Mouse (Mus musculus) cerebellum, adult 2 months (tissue): ENCODE data around the gene Prkce. TPM values are rescaled to one million over a fixed set of nuclear protein-coding genes. Genes with fewer than 3 reads are reported as not detected.

Experiments
- DNase-seq, 2 experiments: peaks; one replicate each; pipeline ENCODE4 v3.0.0; 2021
- H3K27ac ChIP-seq: fragments of 200-500 bp; 2 replicates; pipeline ENCODE4 v1.5.1; 2012; ENCODE audit warnings: low read length, control low read depth, inconsistent platforms; ENCODE audit not compliant: insufficient read depth
- H3K27me3 ChIP-seq: fragments of 200-500 bp; 2 replicates; pipeline ENCODE4 v1.6.1; 2012; ENCODE audit warnings: inconsistent platforms, mild to moderate bottlenecking, low read length, moderate library complexity; ENCODE audit not compliant: control insufficient read depth, insufficient read depth
- H3K4me1 ChIP-seq: fragments of 200-500 bp; 2 replicates; pipeline ENCODE4 v1.6.1; 2011; ENCODE audit warnings: low read length; ENCODE audit not compliant: control insufficient read depth, insufficient read depth
- H3K4me3 ChIP-seq: fragments of 200-500 bp; replicated peaks from 2 replicates; pipeline ENCODE3; 2011; ENCODE audit warnings: mild to moderate bottlenecking, low read depth, low read length, control low read depth; ENCODE audit not compliant: insufficient read depth
- CTCF ChIP-seq: fragments of 200-500 bp; IDR thresholded peaks from 2 replicates; pipeline ENCODE4 v1.5.1; 2011; ENCODE audit warnings: low read depth, mild to moderate bottlenecking, control low read depth, low read length, moderate library complexity, borderline replicate concordance; ENCODE audit not compliant: insufficient read depth
- POLR2A ChIP-seq: fragments of 200-500 bp; IDR thresholded peaks from 2 replicates; pipeline ENCODE4 v1.6.1; 2011; ENCODE audit warnings: low read length, control low read depth, borderline replicate concordance; ENCODE audit not compliant: insufficient read depth
- WGBS: fragments of 180-500 bp; shearing (Covaris S2); methylation state at CpG from one replicate; pipeline ENCODE4 v1.1.7; 2018; 5-methylcytosine and 5-hydroxymethylcytosine counted together
- polyA plus RNA-seq: library from polyadenylated mRNA; depleted of rRNA; stranded (reverse); fragments of >200 nt; gene quantifications from 2 replicates; pipeline ENCODE4 v1.2.3, GENCODE M21; 2012

Gene Prkce
- polyA plus RNA-seq, 1 experiment = 53.7 TPM

DNA sequence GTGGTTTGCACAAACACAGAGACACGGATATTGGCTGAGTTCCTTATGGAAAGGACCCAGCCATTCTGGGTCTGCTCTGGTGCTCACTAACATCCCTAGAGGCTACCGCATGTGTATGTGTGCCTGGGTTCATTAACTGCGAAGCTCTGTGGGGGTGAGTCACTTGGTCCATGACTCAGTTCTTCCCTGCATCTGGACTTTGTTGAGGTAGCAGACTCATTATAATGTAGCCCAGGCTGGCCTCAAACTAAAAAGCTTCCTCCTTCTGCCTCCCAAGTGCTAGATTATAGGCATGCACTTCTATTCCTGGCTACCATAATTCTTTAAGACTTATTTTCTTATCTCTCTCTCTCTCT lies 286.7 kb downstream of the Prkce start:
- no peaks in the 10 kb centered on the region for H3K27me3 ChIP-seq
- 67% methylated on average over 3 of the region's 3 CpGs for WGBS
- DNase-seq = no peak
- H3K4me3 ChIP-seq = no peak overlapping the region
- no peak overlapping the region for H3K27ac ChIP-seq
- TF ChIP-seq POLR2A (no peak), CTCF (no peak)
- H3K4me1 ChIP-seq = peaks cover 17% of the 10 kb centered on the region

DNA sequence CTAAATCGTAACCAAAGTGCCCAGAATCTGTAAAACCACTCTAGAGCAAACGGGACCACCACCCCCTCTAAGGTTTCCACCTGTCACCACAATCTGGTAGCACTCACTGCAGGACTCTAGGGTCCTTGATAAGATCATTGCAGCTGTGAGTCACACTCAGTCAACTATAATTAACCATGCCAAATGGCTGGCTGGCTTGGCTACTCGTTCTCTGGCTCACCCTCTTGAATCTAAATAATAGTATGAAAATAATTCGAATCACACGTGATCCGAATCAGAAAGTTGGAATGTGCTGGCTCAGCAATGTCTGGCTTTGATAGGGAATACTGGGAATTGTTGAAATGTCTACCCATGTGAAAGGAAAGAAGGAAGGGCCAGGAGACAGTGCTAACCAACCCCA lies 288.9 kb downstream of the Prkce start:
- DNase-seq = no peak
- 32% methylated on average over 6 of the region's 6 CpGs for WGBS
- no peak overlapping the region for H3K27ac ChIP-seq
- no peaks in the 10 kb centered on the region for H3K27me3 ChIP-seq
- no peak overlapping the region for H3K4me3 ChIP-seq
- peaks cover 20% of the 10 kb centered on the region for H3K4me1 ChIP-seq
- TF ChIP-seq CTCF = no peak
- TF ChIP-seq POLR2A = no peak

DNA sequence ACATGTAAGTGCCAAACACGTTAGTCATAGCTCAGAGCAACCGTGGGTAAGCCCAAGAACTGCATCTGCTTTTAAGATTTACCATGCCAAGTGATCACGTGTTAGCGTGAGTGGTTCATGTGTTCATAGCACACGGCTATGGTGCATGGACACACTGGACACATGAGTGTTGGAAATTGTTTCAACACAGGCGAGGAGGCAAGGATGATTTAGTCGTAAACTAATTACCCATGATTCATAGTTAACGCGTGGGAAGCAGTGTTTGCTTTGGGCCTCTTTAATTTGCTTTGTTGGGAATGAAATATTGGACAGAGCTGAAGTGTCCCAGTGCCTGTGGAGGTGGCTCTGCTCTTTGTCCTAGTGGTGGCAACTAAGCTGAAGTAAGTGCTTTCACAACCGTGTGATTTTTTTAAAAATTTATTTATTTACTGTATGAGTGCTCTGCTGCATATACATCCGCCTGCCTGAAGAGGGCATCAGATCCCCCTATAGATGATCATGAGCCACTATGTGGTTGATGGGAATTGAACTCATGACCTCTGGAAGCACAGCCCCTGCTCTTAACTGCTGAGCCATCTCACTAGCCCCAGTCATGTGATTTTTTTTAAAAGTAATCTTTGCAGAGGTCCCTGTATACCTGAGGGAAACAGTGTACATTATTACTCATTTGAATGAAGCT lies 290.9 kb downstream of the Prkce start:
- no peak overlapping the region for H3K4me3 ChIP-seq

DNA sequence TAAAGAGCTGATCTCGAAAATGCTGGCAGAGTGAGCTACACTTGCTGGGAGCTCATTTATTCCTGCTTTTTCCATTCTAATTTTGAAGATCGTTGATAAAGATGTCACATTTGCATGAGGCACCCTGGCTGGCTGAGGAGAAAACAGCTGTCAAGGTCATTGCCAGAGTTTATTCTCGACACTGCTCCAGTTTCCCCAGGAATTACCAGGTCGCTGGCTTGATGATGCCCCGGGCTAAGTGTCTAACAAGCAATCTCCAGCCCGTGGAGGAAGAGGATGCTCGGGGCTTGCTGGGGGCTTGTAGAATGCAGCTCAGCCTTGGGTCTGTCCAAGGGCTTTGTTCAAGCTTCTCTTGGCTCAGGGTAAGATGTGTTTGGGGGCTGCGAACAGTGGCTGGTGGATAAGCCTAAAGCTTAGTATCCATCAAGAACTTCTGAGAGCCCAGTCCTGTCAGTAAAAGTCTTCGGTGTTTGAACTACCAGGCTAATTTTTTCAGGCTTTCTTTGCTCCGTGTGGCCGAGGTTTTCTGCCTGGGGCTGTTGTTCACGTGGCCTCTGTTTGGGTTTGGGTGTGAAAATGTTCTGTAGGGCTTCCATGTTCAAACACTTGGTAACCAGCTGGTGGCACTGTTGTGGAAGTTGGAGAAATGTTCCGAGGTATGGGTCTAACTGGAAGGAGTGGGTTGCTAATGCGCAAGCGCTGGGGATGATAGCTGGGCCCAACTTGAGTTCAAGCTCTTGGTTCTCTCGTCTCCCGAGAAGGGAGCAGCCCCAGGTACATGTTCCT lies 293.3 kb downstream of the Prkce start:
- Histone ChIP-seq H3K4me3 (no peak overlapping the region), H3K27ac (no peak overlapping the region), H3K27me3 (no peaks in the 10 kb centered on the region), H3K4me1 (peaks cover 36% of the 10 kb centered on the region)
- no peak for DNase-seq
- WGBS = 63% methylated on average over 17 of the region's 17 CpGs
- no peak for TF ChIP-seq CTCF
- TF ChIP-seq POLR2A = no peak

More for the DNA sequence above, 290.9 kb downstream of the Prkce start:
- no peak for TF ChIP-seq POLR2A
- TF ChIP-seq CTCF = 0 out of 2 replicates have a peak, but pooled peaks have one; percentile 5
- DNase-seq = no peak
- WGBS = 84% methylated on average over 11 of the region's 11 CpGs
- no peaks in the 10 kb centered on the region for H3K27me3 ChIP-seq
- peaks cover 18% of the 10 kb centered on the region for H3K4me1 ChIP-seq
- no peak overlapping the region for H3K27ac ChIP-seq

DNA sequence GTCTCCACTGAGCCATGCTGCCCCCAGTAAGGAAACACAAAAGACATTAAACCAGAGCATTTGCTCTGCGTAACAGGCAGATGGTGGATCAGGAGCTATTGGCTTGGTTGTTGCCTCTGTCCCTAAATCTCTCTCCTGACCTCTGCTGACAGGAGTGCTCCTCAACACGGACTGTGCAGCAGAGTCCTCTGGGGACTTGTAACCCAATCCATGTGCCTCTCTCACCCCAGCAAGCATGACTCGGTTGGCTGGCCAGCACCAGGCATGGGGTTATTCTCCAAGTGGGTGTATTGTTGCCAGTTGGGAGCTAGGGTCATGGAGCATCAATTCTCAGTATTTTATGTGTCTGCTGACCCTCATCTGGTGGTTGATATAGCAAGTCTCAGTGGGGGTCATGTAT lies 295.8 kb downstream of the Prkce start:
- 69% methylated on average over 3 of the region's 3 CpGs for WGBS
- Histone ChIP-seq H3K27ac (no peak overlapping the region), H3K27me3 (no peaks in the 10 kb centered on the region), H3K4me1 (peaks cover 39% of the 10 kb centered on the region), H3K4me3 (no peak overlapping the region)
- TF ChIP-seq POLR2A (no peak), CTCF (no peak)
- DNase-seq = no peak

DNA sequence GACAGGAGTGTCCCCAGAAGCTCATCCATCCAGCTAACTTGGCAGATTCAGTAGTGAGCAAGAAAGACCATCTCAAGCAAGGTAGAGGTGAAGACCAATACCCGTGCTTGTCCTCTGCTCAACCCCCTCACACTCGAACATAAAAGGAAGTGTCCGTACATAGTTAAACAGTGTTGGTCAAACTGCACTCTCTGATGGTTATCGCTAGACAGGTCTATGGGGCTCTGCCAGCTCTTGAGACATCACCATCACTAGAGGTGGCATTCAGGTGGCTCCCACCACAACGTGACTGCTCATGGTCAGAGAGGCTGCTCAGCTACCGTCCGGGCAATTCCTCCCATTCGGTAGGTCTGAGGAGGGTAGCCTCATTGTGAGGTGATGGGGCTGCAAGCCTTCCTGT lies 296.6 kb downstream of the Prkce start:
- peaks cover 46% of the 10 kb centered on the region for H3K4me1 ChIP-seq
- 57% methylated on average over 8 of the region's 8 CpGs for WGBS
- H3K27me3 ChIP-seq = no peaks in the 10 kb centered on the region
- H3K27ac ChIP-seq = peak overlapping the region; percentile 2; the same call in 1 of the 2 replicates
- no peak for TF ChIP-seq CTCF
- no peak for TF ChIP-seq POLR2A
- DNase-seq = no peak
- H3K4me3 ChIP-seq = no peak overlapping the region

DNA sequence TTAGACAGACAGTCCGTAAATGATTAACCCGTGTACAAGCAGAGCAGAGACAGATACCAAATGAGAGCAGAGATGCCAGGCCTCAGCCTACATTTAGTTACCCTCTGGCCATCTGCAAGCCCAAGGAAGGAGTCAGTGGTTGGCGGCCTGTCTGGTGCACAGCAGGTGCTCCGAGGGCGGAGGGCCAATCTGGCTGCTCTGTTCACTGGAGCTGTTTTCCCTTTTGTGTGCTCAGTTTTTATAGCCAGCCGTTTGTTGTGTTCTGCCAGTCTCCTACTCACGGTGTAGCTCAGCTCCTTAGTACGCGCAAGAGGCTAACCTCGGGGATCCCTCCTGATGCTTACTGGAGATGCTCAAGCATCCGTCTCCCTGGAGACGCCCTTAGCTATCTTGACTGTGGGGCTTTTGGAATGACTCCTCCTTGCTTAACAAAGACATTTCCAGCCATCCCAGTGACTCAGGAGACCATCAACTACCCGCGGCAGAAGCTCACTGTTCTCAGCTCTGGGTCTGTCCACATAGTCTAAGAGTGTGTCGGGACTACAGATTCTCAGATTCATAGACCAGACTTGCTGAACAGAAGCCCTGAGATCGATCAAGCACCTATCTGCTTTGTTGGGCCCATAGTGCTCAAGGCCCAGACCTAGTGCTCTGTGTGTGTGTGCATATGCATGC lies 297.2 kb downstream of the Prkce start:
- TF ChIP-seq CTCF (no peak), POLR2A (no peak)
- Histone ChIP-seq H3K4me3 (no peak overlapping the region), H3K4me1 (peaks cover 49% of the 10 kb centered on the region), H3K27me3 (no peaks in the 10 kb centered on the region), H3K27ac (peak overlapping the region; percentile 26)
- DNase-seq = peak; percentile 95 to 96
- 15% methylated on average over 16 of the region's 16 CpGs for WGBS
